Mouse (Mus musculus) limb, embryonic 11.5 days (tissue): ENCODE results near the gene Sars2. TPM values are rescaled to one million over a fixed set of nuclear protein-coding genes. Genes with fewer than 3 reads are reported as not detected.

ENCODE experiments used
- ATAC-seq: fragments of 200-750 bp; cut with Nextera tagmentation; 2 replicates; pipeline ENCODE4 v1.8.0; 2017; ENCODE audit warnings: low read depth; ENCODE audit not compliant: insufficient number of reproducible peaks, low FRiP score, low TSS enrichment
- DNase-seq: peaks from one replicate; pipeline ENCODE4 v3.0.0-alpha.2; 2015; ENCODE audit warnings: low spot score
- H3K27ac ChIP-seq: fragments of 300-500 bp; sonication (generic); replicated peaks from 2 replicates; pipeline ENCODE4 v1.5.1; 2014; ENCODE audit warnings: low read depth, mild to moderate bottlenecking, low read length
- H3K27me3 ChIP-seq: fragments of 300-500 bp; sonication (generic); 2 replicates; pipeline ENCODE4 v1.6.1; 2014; ENCODE audit warnings: mild to moderate bottlenecking, low read length, mixed read lengths; ENCODE audit not compliant: control insufficient read depth, insufficient read depth
- H3K36me3 ChIP-seq: fragments of 300-500 bp; sonication (generic); 2 replicates; pipeline ENCODE4 v1.6.1; 2014; ENCODE audit warnings: mild to moderate bottlenecking, low read length, moderate library complexity, mixed read lengths; ENCODE audit not compliant: control insufficient read depth, insufficient read depth
- H3K4me1 ChIP-seq: fragments of 300-500 bp; sonication (generic); 2 replicates; pipeline ENCODE4 v1.6.1; 2014; ENCODE audit warnings: low read length, mixed read lengths; ENCODE audit not compliant: control insufficient read depth, insufficient read depth
- H3K4me2 ChIP-seq: fragments of 300-500 bp; sonication (generic); 2 replicates; pipeline ENCODE4 v1.6.1; 2014; ENCODE audit warnings: low read depth, mild to moderate bottlenecking, moderate library complexity; ENCODE audit not compliant: severe bottlenecking
- H3K4me3 ChIP-seq: fragments of 300-500 bp; sonication (generic); 2 replicates; pipeline ENCODE4 v1.5.1; 2014; ENCODE audit warnings: low read depth, low read length
- H3K9ac ChIP-seq: fragments of 300-500 bp; sonication (generic); 2 replicates; pipeline ENCODE4 v1.6.1; 2014; ENCODE audit warnings: mild to moderate bottlenecking, low read length
- H3K9me3 ChIP-seq: fragments of 300-500 bp; sonication (generic); 2 replicates; pipeline ENCODE4 v1.6.1; 2016; ENCODE audit warnings: low read length; ENCODE audit not compliant: control insufficient read depth
- WGBS: fragments of 180-500 bp; shearing (Covaris S2); extraction: QIAGEN DNeasy Blood & Tissue Kit; methylation state at CpG from one replicate; pipeline ENCODE4 v1.1.7; 2014; 5-methylcytosine and 5-hydroxymethylcytosine counted together
- polyA plus RNA-seq: library from polyadenylated mRNA; unstranded; fragments of >200 nt; fragmentation: Nextera tagmentation; extraction: Ambion mirVana; gene quantifications from 2 replicates; pipeline ENCODE4 v1.2.1, GENCODE M21; 2014

Sars2 gene
- polyA plus RNA-seq, 1 experiment from 2014 or later = 34.9 TPM

- Histone ChIP-seq H3K9me3 (no peaks in the 10 kb centered on the region), H3K27me3 (no peaks in the 10 kb centered on the region), H3K27ac (0 out of 2 replicates have a peak overlapping the region, but pooled peaks have one; percentile 21), H3K36me3 (peaks cover 9% of the 10 kb centered on the region), H3K9ac (no peak overlapping the region), H3K4me1 (0 out of 2 replicates have a peak, but pooled peaks cover 3% of the 10 kb centered on the region), H3K4me2 (peak overlapping the region; percentile 79), H3K4me3 (peak overlapping the region; percentile 42; the same call in 1 of the 2 replicates)
- DNase-seq = no peak
- ATAC-seq = peak; percentile 36; the same call in 1 of the 2 replicates
- 16% methylated on average over 11 of the region's 11 CpGs for WGBS
Observed at GRCm38 (mm10) chr7:28733211-28733610, 8.6 kb upstream of the Sars2 start.

- Histone ChIP-seq H3K27me3 (no peaks in the 10 kb centered on the region), H3K4me2 (no peak overlapping the region), H3K9me3 (no peaks in the 10 kb centered on the region), H3K9ac (no peak overlapping the region), H3K4me3 (no peak overlapping the region), H3K4me1 (0 out of 2 replicates have a peak, but pooled peaks cover 3% of the 10 kb centered on the region), H3K27ac (no peak overlapping the region), H3K36me3 (peaks cover 15% of the 10 kb centered on the region)
- no peak for DNase-seq
- no peak for ATAC-seq
- WGBS = 74% methylated on average over 6 of the region's 6 CpGs
Observed at GRCm38 (mm10) chr7:28735701-28736100, 6.1 kb upstream of the Sars2 start.

- ATAC-seq (no peak), DNase-seq (no peak)
- H3K9me3 ChIP-seq = no peaks in the 10 kb centered on the region
- no peak overlapping the region for H3K4me3 ChIP-seq
- no peak overlapping the region for H3K9ac ChIP-seq
- peaks cover 15% of the 10 kb centered on the region for H3K36me3 ChIP-seq
- H3K27ac ChIP-seq = no peak overlapping the region
- H3K4me1 ChIP-seq = 0 out of 2 replicates have a peak, but pooled peaks cover 7% of the 10 kb centered on the region
- no peaks in the 10 kb centered on the region for H3K27me3 ChIP-seq
- no peak overlapping the region for H3K4me2 ChIP-seq
- 93% methylated on average over 21 of the region's 21 CpGs for WGBS
Observed at GRCm38 (mm10) chr7:28739829-28740228, 2.0 kb upstream of the Sars2 start.

GRCm38 (mm10) chr7:28740949-28741348 lies 843 bp upstream of the Sars2 start:
- 0 out of 2 replicates have a peak, but pooled peaks cover 7% of the 10 kb centered on the region for H3K4me1 ChIP-seq
- H3K36me3 ChIP-seq = peaks cover 15% of the 10 kb centered on the region
- ATAC-seq (no peak), DNase-seq (no peak)
- WGBS = 40% methylated on average over 9 of the region's 9 CpGs
- H3K4me2 ChIP-seq = peak overlapping the region; percentile 91
- no peaks in the 10 kb centered on the region for H3K9me3 ChIP-seq
- peak overlapping the region; percentile 76 for H3K4me3 ChIP-seq
- peak overlapping the region; percentile 81 for H3K9ac ChIP-seq
- no peak overlapping the region for H3K27ac ChIP-seq
- H3K27me3 ChIP-seq = no peaks in the 10 kb centered on the region

GRCm38 (mm10) chr7:28741368-28741708 lies 454 bp upstream of the Sars2 start:
- Histone ChIP-seq H3K9ac (peak overlapping the region; percentile 81), H3K27me3 (no peaks in the 10 kb centered on the region), H3K4me1 (0 out of 2 replicates have a peak, but pooled peaks cover 7% of the 10 kb centered on the region), H3K36me3 (peaks cover 15% of the 10 kb centered on the region), H3K4me3 (peak overlapping the region; percentile 76), H3K9me3 (no peaks in the 10 kb centered on the region), H3K4me2 (peak overlapping the region; percentile 91), H3K27ac (no peak overlapping the region)
- DNase-seq = no peak
- no peak for ATAC-seq
- 2% methylated on average over 13 of the region's 13 CpGs for WGBS

- Histone ChIP-seq H3K9ac (no peak overlapping the region), H3K9me3 (no peaks in the 10 kb centered on the region), H3K36me3 (peaks cover 7% of the 10 kb centered on the region), H3K4me2 (no peak overlapping the region), H3K4me1 (no peaks in the 10 kb centered on the region), H3K27ac (no peak overlapping the region), H3K27me3 (no peaks in the 10 kb centered on the region), H3K4me3 (no peak overlapping the region)
- no peak for ATAC-seq
- WGBS = 97% methylated on average over 7 of the region's 7 CpGs
- no peak for DNase-seq
Observed at GRCm38 (mm10) chr7:28749935-28750334, 8.1 kb downstream of the Sars2 start.

GRCm38 (mm10) chr7:28756079-28756478 lies 14.3 kb downstream of the Sars2 start, which contains the start of gene Ccer2:
Ccer2 (plus strand) TSS chr7:28756174.
- 0 out of 2 replicates have a peak within 1 kb of the TSS, but pooled peaks have one; percentile 1 for H3K4me3 ChIP-seq
- peak within 1 kb of the TSS; percentile 19 for H3K4me2 ChIP-seq
- DNase-seq (no peak), ATAC-seq (peak; percentile 31)
- peaks cover 11% of the 10 kb centered on the region for H3K27me3 ChIP-seq
- peaks cover 17% of the 10 kb centered on the region for H3K36me3 ChIP-seq
- no peaks in the 10 kb centered on the region for H3K4me1 ChIP-seq
- H3K9me3 ChIP-seq = no peaks in the 10 kb centered on the region
- WGBS = 3% methylated on average over 17 of the region's 17 CpGs
- no peak within 1 kb of the TSS; the same call in 1 of the 2 replicates for H3K9ac ChIP-seq
- H3K27ac ChIP-seq = no peak within 1 kb of the TSS

GRCm38 (mm10) chr7:28758623-28759022 lies 16.8 kb downstream of the Sars2 start:
- DNase-seq = no peak
- no peak for ATAC-seq
- H3K9ac ChIP-seq = no peak overlapping the region
- H3K4me3 ChIP-seq = no peak overlapping the region
- no peaks in the 10 kb centered on the region for H3K9me3 ChIP-seq
- peaks cover 23% of the 10 kb centered on the region for H3K36me3 ChIP-seq
- no peaks in the 10 kb centered on the region for H3K4me1 ChIP-seq
- H3K27me3 ChIP-seq = peaks cover 11% of the 10 kb centered on the region
- 85% methylated on average over 13 of the region's 13 CpGs for WGBS
- H3K27ac ChIP-seq = no peak overlapping the region
- H3K4me2 ChIP-seq = no peak overlapping the region

GRCm38 (mm10) chr7:28761907-28762306 lies 20.1 kb downstream of the Sars2 start:
- no peak for DNase-seq
- H3K9ac ChIP-seq = no peak overlapping the region
- H3K4me2 ChIP-seq = no peak overlapping the region
- no peak for ATAC-seq
- no peaks in the 10 kb centered on the region for H3K9me3 ChIP-seq
- H3K27me3 ChIP-seq = no peaks in the 10 kb centered on the region
- H3K27ac ChIP-seq = no peak overlapping the region
- H3K36me3 ChIP-seq = peaks cover 20% of the 10 kb centered on the region
- H3K4me1 ChIP-seq = 0 out of 2 replicates have a peak, but pooled peaks cover 3% of the 10 kb centered on the region
- H3K4me3 ChIP-seq = no peak overlapping the region
- 92% methylated on average over 9 of the region's 9 CpGs for WGBS
